ENCODE assay signal across 9 mouse cellular contexts in the genomic region with DNA sequence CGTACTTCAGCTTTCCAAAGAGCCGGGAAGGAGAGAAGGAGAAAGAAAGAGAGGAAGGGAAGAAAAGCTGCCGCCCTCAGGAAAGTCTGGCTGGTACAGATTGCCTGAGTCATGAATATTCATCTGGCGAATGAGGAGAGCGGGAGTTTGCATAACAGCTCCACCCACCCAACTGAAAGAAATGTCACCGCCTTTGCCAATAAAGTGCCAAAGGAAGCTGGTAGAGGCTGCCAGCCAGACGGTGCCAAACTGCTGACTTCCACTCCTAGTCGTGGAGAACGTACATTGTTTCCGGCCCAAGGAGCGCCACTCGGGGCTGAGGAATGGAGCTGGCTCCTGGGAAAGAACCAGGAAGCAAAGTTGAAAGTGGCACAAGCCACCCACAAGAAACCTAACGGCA. TPM values are rescaled to one million over a fixed set of nuclear protein-coding genes. Genes with fewer than 3 reads are reported as not detected.
DNase-seq lines count a peak whose midpoint lies in the region; ATAC-seq lines count a peak whose summit lies in the region.
"Had no signal": no experiment of that assay in that cellular context is flagged by ENCODE, and none has a peak within 500 bp of the region (broad histone marks: within the 10 kb centered on the region; RNA-seq: fewer than 3 reads in every experiment).

No protein-coding gene starts in this region.

- H3K27ac ChIP-seq in neural tube, embryonic 15.5 days (replicated peaks): no peak overlapping the region
- H3K27ac ChIP-seq in heart, embryonic 14.5 days (replicated peaks in 1 of 2; ENCODE audit: control insufficient read depth in 1 of 2, insufficient read depth in 1 of 2, low read depth in 2 of 2, low read length in 2 of 2): no peak overlapping the region

- no peak overlapping the region for H3K9ac ChIP-seq in neural tube, embryonic 15.5 days (replicated peaks)
- H3K9ac ChIP-seq in heart, embryonic 14.5 days (ENCODE audit: low read length): no peak overlapping the region

- peaks cover 13% of the 10 kb centered on the region for H3K4me1 ChIP-seq in neural tube, embryonic 15.5 days
- H3K4me1 ChIP-seq in heart, embryonic 14.5 days (ENCODE audit: control insufficient read depth in 2 of 2, insufficient read depth in 2 of 2, low read length in 2 of 2): peaks cover 3 to 4% of the 10 kb centered on the region in 2 experiments; a peak in 2 of 4 replicates

- 30% methylated on average over 13 of the region's 13 CpGs for WGBS in neural tube, embryonic 15.5 days
- WGBS in heart, embryonic 14.5 days: 33% methylated on average over 13 of the region's 13 CpGs

- H3K4me2 ChIP-seq in neural tube, embryonic 15.5 days: peak overlapping the region; percentile 29
- peak overlapping the region; percentile 15 for H3K4me2 ChIP-seq in heart, embryonic 14.5 days (ENCODE audit: low read length)

- ATAC-seq in neural tube, embryonic 15.5 days (ENCODE audit: low FRiP score): no peak
- no peak for ATAC-seq in heart, embryonic 14.5 days (ENCODE audit: insufficient number of reproducible peaks, insufficient read depth, low FRiP score, low read depth)
- no peak for ATAC-seq in CD4-positive, CD25-positive, alpha-beta regulatory T cell, adult 4 months

- H3K4me3 ChIP-seq in neural tube, embryonic 15.5 days (replicated peaks): no peak overlapping the region
- H3K4me3 ChIP-seq in heart, embryonic 14.5 days (ENCODE audit: control insufficient read depth in 1 of 2, insufficient read depth in 1 of 2, low read depth in 1 of 2, low read length in 2 of 2): no peak overlapping the region

- H3K27me3 ChIP-seq in neural tube, embryonic 15.5 days (replicated peaks): peaks cover 24% of the 10 kb centered on the region
- peaks cover 26% of the 10 kb centered on the region for H3K27me3 ChIP-seq in heart, embryonic 14.5 days (ENCODE audit: control insufficient read depth, insufficient read depth, low read length)

- H3K9me3 ChIP-seq in neural tube, embryonic 15.5 days (replicated peaks): no peaks in the 10 kb centered on the region
- no peaks in the 10 kb centered on the region for H3K9me3 ChIP-seq in heart, embryonic 14.5 days (ENCODE audit: control insufficient read depth, low read length)

- no peaks in the 10 kb centered on the region for H3K36me3 ChIP-seq in neural tube, embryonic 15.5 days
- H3K36me3 ChIP-seq in heart, embryonic 14.5 days (ENCODE audit: control insufficient read depth, insufficient read depth, low read length): no peaks in the 10 kb centered on the region

- no peak for DNase-seq in neural tube, embryonic 10.5 days (ENCODE audit: extremely low spot score, low spot score)
- DNase-seq in cerebellum, postnatal 10 days: peak; percentile 88 to 89
- DNase-seq in layer of hippocampus, postnatal 10 days (ENCODE audit: low spot score in 2 of 2): peak; percentile 66 to 71
- DNase-seq in lung, postnatal 4 days: peak; percentile 8 to 33
- no peak for DNase-seq in thymus, postnatal 14 days

RNA-seq across cellular contexts. Expression of a gene that starts 15.7 kb away (rescaled TPM):
- polyA plus RNA-seq in neural tube, embryonic 15.5 days (2015; fragmentation: Nextera tagmentation; extraction: Ambion mirVana): 0.28 and 0.42 TPM in 2 replicates
- not detected in 2 replicates for polyA plus RNA-seq in heart, embryonic 14.5 days (2014; fragmentation: Nextera tagmentation; extraction: Ambion mirVana)
- total RNA-seq in layer of hippocampus, postnatal 10 days (2021): 1 to 10 TPM in 1 of 2 experiments, under 1 TPM in 1; 0.94 to 1.7 TPM
- not detected for polyA plus RNA-seq in CD4-positive, CD25-positive, alpha-beta regulatory T cell, adult 4 months (2017; shearing (Covaris generic))
- polyA plus RNA-seq: liver, embryonic 16.5 days had no signal

Comparison
In these comparisons a context has a peak if more than half of its experiments do, and no peak if none do; other contexts are left out.
1. DNase-seq: peak in cerebellum, postnatal 10 days (2 of 2), layer of hippocampus, postnatal 10 days (2 of 2) and lung, postnatal 4 days (2 of 2); none in neural tube, embryonic 10.5 days (single experiment) and thymus, postnatal 14 days (single experiment).